Mouse (Mus musculus) kidney, adult 2 months (tissue): ENCODE results near the gene Slc22a23. TPM values are rescaled to one million over a fixed set of nuclear protein-coding genes. Genes with fewer than 3 reads are reported as not detected.
A peak's percentile ranks its signal among the peaks of the same experiment; 100 is the strongest.

Experiments
- DNase-seq: peaks from one replicate; pipeline ENCODE4 v3.0.0; 2021
- H3K27ac ChIP-seq: fragments of 200-500 bp; 2 replicates; pipeline ENCODE4 v1.5.1; 2012; ENCODE audit warnings: low read depth, low read length, control low read depth, inconsistent platforms; ENCODE audit not compliant: insufficient read depth
- H3K27me3 ChIP-seq: fragments of 200-500 bp; replicated peaks from 2 replicates; pipeline ENCODE4 v1.6.1; 2012; ENCODE audit warnings: mild to moderate bottlenecking, moderate library complexity, low read length, inconsistent platforms; ENCODE audit not compliant: control insufficient read depth, insufficient read depth
- H3K36me3 ChIP-seq: fragments of 200-500 bp; 2 replicates; pipeline ENCODE4 v1.6.1; 2012; ENCODE audit warnings: mild to moderate bottlenecking, moderate library complexity, low read length, inconsistent platforms; ENCODE audit not compliant: control insufficient read depth, insufficient read depth
- H3K4me1 ChIP-seq: fragments of 200-500 bp; 2 replicates; pipeline ENCODE4 v1.6.1; 2011; ENCODE audit warnings: low read length; ENCODE audit not compliant: control insufficient read depth, insufficient read depth
- H3K4me3 ChIP-seq: fragments of 200-500 bp; 2 replicates; pipeline ENCODE4 v1.5.1; 2011; ENCODE audit warnings: mild to moderate bottlenecking, low read depth, low read length, control low read depth; ENCODE audit not compliant: insufficient read depth
- CTCF ChIP-seq: fragments of 200-500 bp; conservative IDR thresholded peaks from 2 replicates; pipeline ENCODE4 v1.5.1; 2011; ENCODE audit warnings: low read depth, mild to moderate bottlenecking, control low read depth, low read length, moderate library complexity, mixed read lengths; ENCODE audit not compliant: insufficient read depth, insufficient read length
- POLR2A ChIP-seq: fragments of 200-500 bp; IDR thresholded peaks from one replicate; pipeline ENCODE4 v1.6.1; 2011; ENCODE audit warnings: low read depth, low read length, control low read depth
- WGBS: fragments of 180-500 bp; shearing (Covaris S2); methylation state at CpG from one replicate; pipeline ENCODE4 v1.1.7; 2018; 5-methylcytosine and 5-hydroxymethylcytosine counted together
- polyA plus RNA-seq: library from polyadenylated mRNA; depleted of rRNA; stranded (reverse); fragments of >200 nt; gene quantifications from 2 replicates; pipeline ENCODE4 v1.2.3, GENCODE M21; 2012

The Slc22a23 gene
- polyA plus RNA-seq, 1 experiment = 76.1 TPM

DNA sequence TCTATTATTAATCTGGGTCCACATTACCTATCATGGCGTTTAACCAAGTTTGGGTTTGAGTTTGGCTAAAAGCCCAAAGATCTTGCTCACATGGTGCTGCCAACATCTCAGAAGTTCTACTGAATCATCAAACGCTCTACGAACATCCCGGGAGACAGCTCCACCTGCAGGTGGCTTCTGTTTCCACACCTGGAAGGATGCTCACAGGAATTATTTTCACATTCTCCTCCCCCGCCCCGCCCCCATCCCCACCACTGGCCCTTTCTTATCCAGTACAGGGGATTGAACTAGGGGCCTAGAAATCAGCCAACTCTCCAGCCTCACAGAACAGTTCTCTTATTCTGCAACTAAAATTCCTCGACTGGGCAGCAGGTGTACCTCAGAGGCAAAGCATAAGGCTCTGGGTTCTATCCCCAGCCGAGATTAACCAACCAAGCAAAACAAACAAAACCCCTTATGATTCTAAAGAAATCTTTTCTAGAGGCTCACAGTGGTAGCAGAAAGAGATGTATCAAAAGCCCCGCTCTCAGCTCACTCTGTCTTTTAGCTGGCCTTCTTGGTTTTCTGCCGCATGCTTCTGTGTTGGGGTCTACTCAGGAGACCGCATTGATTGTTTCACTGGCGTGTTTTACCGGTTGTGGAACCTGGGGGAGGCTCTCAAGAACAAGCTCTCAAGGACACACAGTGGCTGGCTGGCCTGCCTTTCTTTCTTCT lies 190.6 kb downstream of the Slc22a23 start:
- 0 out of 2 replicates have a peak overlapping the region, but pooled peaks have one; percentile 16 for H3K27ac ChIP-seq
- DNase-seq = peak; percentile 91
- no peaks in the 10 kb centered on the region for H3K27me3 ChIP-seq
- peaks cover 13% of the 10 kb centered on the region for H3K4me1 ChIP-seq
- H3K36me3 ChIP-seq = no peaks in the 10 kb centered on the region
- H3K4me3 ChIP-seq = peak overlapping the region; percentile 24
- TF ChIP-seq CTCF (peak; percentile 83), POLR2A (no peak)
- WGBS = 31% methylated on average over 13 of the region's 13 CpGs

DNA sequence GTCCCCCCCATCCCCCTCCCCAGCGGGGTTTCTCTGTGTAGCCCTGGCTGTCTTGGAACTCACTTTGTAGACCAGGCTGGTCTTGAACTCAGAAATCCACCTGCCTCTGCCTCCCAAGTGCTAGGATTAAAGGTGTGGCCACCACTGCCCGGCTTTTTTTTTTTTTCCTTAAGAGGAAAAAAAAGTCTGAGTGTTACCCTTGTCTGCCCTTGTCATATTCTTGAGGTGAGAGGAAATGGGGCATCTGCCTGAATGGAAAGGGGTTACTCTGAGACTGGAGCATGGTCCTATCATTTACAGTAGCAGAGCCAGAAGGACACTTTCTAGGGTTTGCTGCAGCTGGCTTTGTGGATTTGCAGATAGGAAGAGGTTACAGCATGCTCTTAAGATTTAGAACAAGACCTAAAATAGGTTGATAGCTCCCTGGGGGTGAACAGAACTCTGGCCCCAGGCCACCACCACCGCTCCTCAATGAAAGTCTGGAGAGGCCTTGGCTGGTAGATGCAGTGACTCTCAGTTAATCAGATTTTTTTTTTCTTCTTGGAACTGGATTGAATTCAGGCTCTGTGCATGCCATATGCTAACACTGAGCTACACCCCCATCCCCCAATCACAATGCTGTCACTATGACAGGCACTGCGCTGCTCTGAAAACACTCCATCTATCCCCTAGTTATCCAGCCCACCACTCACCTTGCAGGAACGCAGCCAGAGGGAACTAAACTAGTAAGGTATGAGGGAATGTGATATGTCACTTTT lies 191.5 kb downstream of the Slc22a23 start:
- H3K36me3 ChIP-seq = no peaks in the 10 kb centered on the region
- no peaks in the 10 kb centered on the region for H3K27me3 ChIP-seq
- TF ChIP-seq POLR2A (no peak), CTCF (no peak)
- peak overlapping the region; percentile 50; the same call in 1 of the 2 replicates for H3K27ac ChIP-seq
- DNase-seq = no peak
- WGBS = 72% methylated on average over 4 of the region's 5 CpGs
- no peak overlapping the region for H3K4me3 ChIP-seq
- H3K4me1 ChIP-seq = peaks cover 15% of the 10 kb centered on the region

DNA sequence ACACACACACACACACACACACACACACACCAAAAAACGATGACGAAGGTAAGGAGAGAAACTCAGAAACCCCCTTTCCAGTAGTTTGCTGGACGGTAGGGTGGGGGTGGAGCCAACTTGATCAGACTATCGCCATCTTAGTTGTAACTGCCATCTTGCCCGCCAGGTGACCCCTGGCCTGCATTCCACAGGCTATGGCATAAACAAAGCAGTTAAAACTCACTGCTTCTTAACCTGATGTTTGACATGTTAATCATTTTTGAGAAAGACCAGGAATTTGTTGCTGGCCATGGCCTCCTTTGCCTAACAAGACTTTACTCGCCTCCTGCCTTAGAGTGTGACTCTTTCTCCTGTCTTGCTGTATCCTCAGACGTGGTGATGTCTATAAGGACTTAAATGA lies 192.3 kb downstream of the Slc22a23 start:
- Histone ChIP-seq H3K36me3 (no peaks in the 10 kb centered on the region), H3K27ac (peak overlapping the region; percentile 61; the same call in 1 of the 2 replicates), H3K4me3 (no peak overlapping the region), H3K4me1 (peaks cover 15% of the 10 kb centered on the region), H3K27me3 (no peaks in the 10 kb centered on the region)
- DNase-seq = peak; percentile 40
- TF ChIP-seq POLR2A (no peak), CTCF (no peak)
- 46% methylated on average over 7 of the region's 7 CpGs for WGBS

DNA sequence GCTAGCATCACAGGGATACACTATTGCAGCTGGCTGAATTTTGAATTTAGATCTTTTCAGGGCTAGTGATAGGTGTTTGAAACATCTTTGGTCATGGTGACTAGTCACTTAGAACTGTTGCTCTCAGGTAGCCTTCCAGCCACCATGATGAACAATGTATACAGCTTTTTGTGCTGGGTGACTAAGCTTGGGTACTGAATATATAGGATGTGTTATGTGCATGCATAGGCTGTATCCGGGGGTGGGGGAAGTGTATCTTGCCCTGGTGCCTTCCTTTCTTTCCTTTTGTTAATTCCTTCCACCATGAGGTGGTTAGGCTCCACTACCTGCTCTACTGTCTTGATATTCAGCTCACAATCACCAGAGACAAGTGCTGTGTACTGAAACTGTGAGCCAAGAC lies 193.6 kb downstream of the Slc22a23 start:
- 90% methylated on average over 1 of the region's 1 CpGs for WGBS
- no peak for DNase-seq
- H3K36me3 ChIP-seq = no peaks in the 10 kb centered on the region
- H3K27ac ChIP-seq = no peak overlapping the region
- H3K4me3 ChIP-seq = no peak overlapping the region
- H3K4me1 ChIP-seq = peaks cover 15% of the 10 kb centered on the region
- no peak for TF ChIP-seq CTCF
- TF ChIP-seq POLR2A = no peak
- H3K27me3 ChIP-seq = no peaks in the 10 kb centered on the region

DNA sequence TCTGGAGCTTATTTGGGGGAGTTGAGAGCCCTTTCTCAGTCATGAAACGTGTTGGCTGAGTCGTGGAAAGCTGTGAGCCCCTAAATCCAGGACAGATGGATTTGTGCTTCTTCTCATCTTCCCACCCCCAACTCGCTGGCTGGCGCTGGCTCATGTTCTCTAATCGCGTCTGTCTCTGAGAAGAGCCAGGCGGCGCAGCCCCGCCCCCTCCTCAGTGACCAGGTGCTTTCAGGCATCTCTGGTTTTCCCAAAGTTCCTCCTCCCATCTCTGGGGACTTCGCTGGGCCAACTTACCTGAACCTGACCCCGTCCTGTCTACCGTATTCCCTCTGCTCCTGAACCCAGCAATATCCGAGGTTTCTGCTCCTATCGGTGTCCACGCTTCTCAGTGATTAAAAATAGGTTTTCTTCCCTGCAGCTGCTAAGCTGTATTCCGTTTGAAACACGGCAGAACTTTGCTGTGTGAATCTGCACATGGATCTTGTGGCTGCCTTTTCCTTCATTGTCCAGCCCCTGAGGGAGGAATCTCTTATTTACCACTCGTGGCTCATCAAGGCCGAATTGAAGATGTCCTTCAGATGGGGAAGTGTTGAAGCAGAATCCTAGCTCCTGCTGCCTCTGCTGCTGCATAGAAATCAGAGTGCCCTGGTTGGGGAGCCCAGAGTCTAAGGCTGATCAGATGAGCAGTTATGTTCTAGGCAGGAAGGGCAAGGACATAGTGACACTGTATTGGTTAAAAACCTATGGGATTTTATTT lies 194.5 kb downstream of the Slc22a23 start:
- 40% methylated on average over 19 of the region's 19 CpGs for WGBS
- Histone ChIP-seq H3K4me3 (no peak overlapping the region), H3K4me1 (peaks cover 15% of the 10 kb centered on the region), H3K27ac (no peak overlapping the region), H3K36me3 (no peaks in the 10 kb centered on the region), H3K27me3 (no peaks in the 10 kb centered on the region)
- DNase-seq = no peak
- TF ChIP-seq POLR2A = no peak
- no peak for TF ChIP-seq CTCF

DNA sequence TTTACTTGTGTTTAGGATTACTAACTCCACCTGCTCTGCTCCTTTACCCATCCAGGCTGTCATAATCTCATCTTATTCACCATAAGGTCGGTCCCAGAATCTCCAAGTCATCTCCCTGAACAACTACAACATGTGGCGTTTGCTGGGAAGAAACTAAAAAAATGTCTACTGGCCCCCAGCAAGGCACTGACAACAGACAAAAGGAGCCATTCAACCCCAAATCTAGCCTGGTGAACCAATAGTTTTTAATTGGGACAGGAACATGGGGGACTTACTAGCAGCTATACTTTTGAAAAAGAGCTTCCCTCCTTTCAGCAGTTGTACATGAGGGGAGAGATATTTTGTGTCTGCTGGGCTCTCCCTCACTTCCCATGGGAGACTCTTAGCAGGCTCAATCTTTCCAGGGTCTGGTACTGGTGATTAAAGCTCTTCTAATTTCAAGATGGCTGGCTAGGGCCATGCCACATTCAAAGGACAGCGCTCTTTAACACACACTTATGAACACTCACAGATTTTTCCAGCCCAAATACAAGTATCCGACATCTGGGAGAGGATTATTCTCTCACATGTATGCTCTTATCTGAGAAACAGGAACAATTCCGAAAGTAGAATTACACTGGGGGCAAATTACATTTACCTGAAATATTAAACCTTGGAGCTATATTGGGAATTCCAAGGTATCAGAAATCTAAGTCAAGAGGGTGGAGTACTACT lies 195.4 kb downstream of the Slc22a23 start:
- Histone ChIP-seq H3K4me1 (peaks cover 14% of the 10 kb centered on the region), H3K36me3 (no peaks in the 10 kb centered on the region), H3K27ac (no peak overlapping the region), H3K4me3 (no peak overlapping the region), H3K27me3 (no peaks in the 10 kb centered on the region)
- WGBS = 86% methylated on average over 5 of the region's 5 CpGs
- TF ChIP-seq POLR2A (no peak), CTCF (no peak)
- no peak for DNase-seq
